7 mouse cellular contexts compared by ENCODE assay signal in genomic region chr17:34564003-34564421, GRCm38 (mm10). TPM values are rescaled to one million over a fixed set of nuclear protein-coding genes. Genes with fewer than 3 reads are reported as not detected.
DNase-seq lines count a peak whose midpoint lies in the region; ATAC-seq lines count a peak whose summit lies in the region.

TSS of gene Notch4 (plus strand) at chr17:34564268.

- H3K27ac ChIP-seq in brown adipose tissue, adult 24 weeks (replicated peaks; ENCODE audit: low read depth, low read length), result peak within 1 kb of the TSS; percentile 100
- peak within 1 kb of the TSS; percentile 86 for H3K27ac ChIP-seq in heart, embryonic 12.5 days (ENCODE audit: poor library complexity, severe bottlenecking)
- H3K27ac ChIP-seq in kidney, embryonic 16.5 days (ENCODE audit: low read length), result peak within 1 kb of the TSS; percentile 76

- H3K36me3 ChIP-seq in heart, embryonic 12.5 days, result no peaks in the 10 kb centered on the region
- H3K36me3 ChIP-seq in kidney, embryonic 16.5 days (ENCODE audit: insufficient read depth, low read length), result no peaks in the 10 kb centered on the region

- peak within 1 kb of the TSS; percentile 67 for H3K4me3 ChIP-seq in brown adipose tissue, adult 24 weeks (ENCODE audit: insufficient read depth, low read depth, low read length)
- peak within 1 kb of the TSS; percentile 28 for H3K4me3 ChIP-seq in heart, embryonic 12.5 days
- peak within 1 kb of the TSS; percentile 24 for H3K4me3 ChIP-seq in kidney, embryonic 16.5 days (ENCODE audit: low read length)

- peak within 1 kb of the TSS; percentile 55 for H3K9ac ChIP-seq in heart, embryonic 12.5 days
- H3K9ac ChIP-seq in kidney, embryonic 16.5 days (replicated peaks; ENCODE audit: low read length), result peak within 1 kb of the TSS; percentile 53

- peak within 1 kb of the TSS; percentile 62 for H3K4me2 ChIP-seq in heart, embryonic 12.5 days
- H3K4me2 ChIP-seq in kidney, embryonic 16.5 days (replicated peaks; ENCODE audit: low read depth, low read length), result peak within 1 kb of the TSS; percentile 47

- H3K4me1 ChIP-seq in brown adipose tissue, adult 24 weeks (ENCODE audit: control insufficient read depth, insufficient read depth, insufficient read length, low read length), result peaks cover 7% of the 10 kb centered on the region
- peaks cover 12% of the 10 kb centered on the region for H3K4me1 ChIP-seq in heart, embryonic 12.5 days (replicated peaks)
- H3K4me1 ChIP-seq in kidney, embryonic 16.5 days (ENCODE audit: insufficient read depth, low read length), result peaks cover 18% of the 10 kb centered on the region

- peaks cover 13% of the 10 kb centered on the region for H3K27me3 ChIP-seq in heart, embryonic 12.5 days (replicated peaks)
- H3K27me3 ChIP-seq in kidney, embryonic 16.5 days (ENCODE audit: insufficient read depth, low read length), result no peaks in the 10 kb centered on the region

- peak; percentile 98 for DNase-seq in R1 (ENCODE audit: low read depth, low spot score)
- peak; percentile 88 for DNase-seq in lung, postnatal 36 days
- DNase-seq in cerebellum, postnatal 10 days, result no peak

- 6% methylated on average over 6 of the region's 6 CpGs for WGBS in heart, embryonic 12.5 days
- 3% methylated on average over 6 of the region's 6 CpGs for WGBS in kidney, embryonic 16.5 days

- ATAC-seq in heart, embryonic 12.5 days (ENCODE audit: insufficient number of reproducible peaks, low FRiP score), result peak; percentile 71
- ATAC-seq in kidney, embryonic 16.5 days (ENCODE audit: low FRiP score, low TSS enrichment), result peak; percentile 79
- ATAC-seq in frontal cortex, adult (ENCODE audit: low TSS enrichment), result no peak

- no peaks in the 10 kb centered on the region for H3K9me3 ChIP-seq in heart, embryonic 12.5 days (replicated peaks)
- no peaks in the 10 kb centered on the region for H3K9me3 ChIP-seq in kidney, embryonic 16.5 days (ENCODE audit: low read length)

RNA-seq across cellular contexts. Expression of gene Notch4, which starts in this region (rescaled TPM):
- 3.8 and 8.8 TPM in 2 replicates for polyA plus RNA-seq in brown adipose tissue, adult 24 weeks (2012; ENCODE audit: insufficient read depth, insufficient read length, missing spikeins)
- polyA plus RNA-seq in heart, embryonic 12.5 days (2016; fragmentation: Nextera tagmentation; extraction: Ambion mirVana), result 5.7 and 6.5 TPM in 2 replicates
- 7.6 and 12.0 TPM in 2 replicates for polyA plus RNA-seq in kidney, embryonic 16.5 days (2015; fragmentation: Nextera tagmentation; extraction: Ambion mirVana)

Comparison
In these comparisons a context has a peak if more than half of its experiments do, and no peak if none do; other contexts are left out.
1. DNase-seq: peak in R1 (single experiment) and lung, postnatal 36 days (single experiment); none in cerebellum, postnatal 10 days (0 of 2).
2. Peak in every context shown above with its lines, with median percentiles within 50 percentile points of each other: H3K27ac ChIP-seq and H3K4me3 ChIP-seq.